Comparison of ENCODE assay signal across 7 mouse cellular contexts in genomic region chr10:111226508-111226907, GRCm38 (mm10).
DNase-seq lines count a peak whose midpoint lies in the region; ATAC-seq and TF ChIP-seq lines count a peak whose summit lies in the region.

No protein-coding gene starts in this region.

- WGBS in kidney, adult 2 months, result 15% methylated on average over 3 of the region's 3 CpGs
- WGBS in limb, embryonic 11.5 days, result 33% methylated on average over 3 of the region's 3 CpGs
- WGBS in midbrain, postnatal 0 days, result 19% methylated on average over 3 of the region's 3 CpGs
- 28% methylated on average over 3 of the region's 3 CpGs for WGBS in spleen, adult 2 months

- no peak overlapping the region for H3K4me2 ChIP-seq in limb, embryonic 11.5 days (ENCODE audit: low read depth, severe bottlenecking)
- no peak overlapping the region for H3K4me2 ChIP-seq in midbrain, postnatal 0 days (ENCODE audit: low read depth, low read length, poor library complexity, severe bottlenecking)

- no peaks in the 10 kb centered on the region; the same call in 1 of the 2 replicates for H3K36me3 ChIP-seq in kidney, adult 2 months (ENCODE audit: control insufficient read depth, insufficient read depth, low read length)
- no peaks in the 10 kb centered on the region for H3K36me3 ChIP-seq in limb, embryonic 11.5 days (ENCODE audit: control insufficient read depth, insufficient read depth, low read length)
- H3K36me3 ChIP-seq in midbrain, postnatal 0 days (ENCODE audit: insufficient read depth, low read length), result no peaks in the 10 kb centered on the region
- no peaks in the 10 kb centered on the region for H3K36me3 ChIP-seq in spleen, adult 2 months (ENCODE audit: control insufficient read depth, insufficient read depth, low read length)

- TF ChIP-seq POLR2A in kidney, adult 2 months (IDR thresholded peaks at IDR 0.05; ENCODE audit: low read depth, low read length), result no peak
- no peak for TF ChIP-seq POLR2A in spleen, adult 2 months (IDR thresholded peaks at IDR 0.05; ENCODE audit: low read depth, low read length)

- TF ChIP-seq CTCF in kidney, adult 2 months (conservative IDR thresholded peaks at IDR 0.05; ENCODE audit: insufficient read depth, insufficient read length, low read depth, low read length), result peak; percentile 96
- peak; percentile 88 for TF ChIP-seq CTCF in midbrain, postnatal 0 days (IDR thresholded peaks at IDR 0.05)
- TF ChIP-seq CTCF in spleen, adult 2 months (IDR thresholded peaks at IDR 0.05; ENCODE audit: extremely low read depth, insufficient read depth, insufficient read length, insufficient replicate concordance), result peak; percentile 66; the same call in 1 of the 2 replicates

- ATAC-seq in limb, embryonic 11.5 days (ENCODE audit: insufficient number of reproducible peaks, low FRiP score, low TSS enrichment, low read depth), result no peak
- 0 out of 2 replicates have a peak, but pooled peaks have one; percentile 38 for ATAC-seq in midbrain, postnatal 0 days (ENCODE audit: low FRiP score)

- H3K9me3 ChIP-seq in limb, embryonic 11.5 days (ENCODE audit: control insufficient read depth, low read length), result no peaks in the 10 kb centered on the region
- no peaks in the 10 kb centered on the region for H3K9me3 ChIP-seq in midbrain, postnatal 0 days (ENCODE audit: low read length)

- H3K27ac ChIP-seq in kidney, adult 2 months (ENCODE audit: insufficient read depth, low read depth, low read length), result no peak overlapping the region
- no peak overlapping the region for H3K27ac ChIP-seq in limb, embryonic 11.5 days (replicated peaks; ENCODE audit: low read depth, low read length)
- H3K27ac ChIP-seq in midbrain, postnatal 0 days (ENCODE audit: low read depth, low read length), result no peak overlapping the region
- H3K27ac ChIP-seq in spleen, adult 2 months (ENCODE audit: insufficient read depth, low read length), result no peak overlapping the region

- no peak overlapping the region for H3K9ac ChIP-seq in limb, embryonic 11.5 days (ENCODE audit: low read length)
- H3K9ac ChIP-seq in midbrain, postnatal 0 days (replicated peaks; ENCODE audit: low read length, poor library complexity, severe bottlenecking), result no peak overlapping the region

- no peaks in the 10 kb centered on the region for H3K27me3 ChIP-seq in kidney, adult 2 months (replicated peaks; ENCODE audit: control insufficient read depth, insufficient read depth, low read length)
- no peaks in the 10 kb centered on the region for H3K27me3 ChIP-seq in limb, embryonic 11.5 days (ENCODE audit: control insufficient read depth, insufficient read depth, low read length)
- H3K27me3 ChIP-seq in midbrain, postnatal 0 days (ENCODE audit: insufficient read depth, low read length), result no peaks in the 10 kb centered on the region
- H3K27me3 ChIP-seq in spleen, adult 2 months (ENCODE audit: control insufficient read depth, insufficient read depth, low read length), result no peaks in the 10 kb centered on the region

- H3K4me3 ChIP-seq in kidney, adult 2 months (ENCODE audit: insufficient read depth, low read depth, low read length), result no peak overlapping the region
- no peak overlapping the region for H3K4me3 ChIP-seq in limb, embryonic 11.5 days (ENCODE audit: low read depth, low read length)
- H3K4me3 ChIP-seq in midbrain, postnatal 0 days (ENCODE audit: low read depth, low read length), result no peak overlapping the region
- H3K4me3 ChIP-seq in spleen, adult 2 months (ENCODE audit: extremely low read depth, insufficient read depth, insufficient read length), result no peak overlapping the region

- peaks cover 11% of the 10 kb centered on the region; the same call in 1 of the 2 replicates for H3K4me1 ChIP-seq in kidney, adult 2 months (ENCODE audit: control insufficient read depth, insufficient read depth, low read length)
- no peaks in the 10 kb centered on the region for H3K4me1 ChIP-seq in limb, embryonic 11.5 days (ENCODE audit: control insufficient read depth, insufficient read depth, low read length)
- peaks cover 8% of the 10 kb centered on the region; the same call in 1 of the 2 replicates for H3K4me1 ChIP-seq in midbrain, postnatal 0 days (ENCODE audit: insufficient read depth, low read length)
- peaks cover 6% of the 10 kb centered on the region; the same call in 1 of the 2 replicates for H3K4me1 ChIP-seq in spleen, adult 2 months (ENCODE audit: control insufficient read depth, insufficient read depth, insufficient read length)

- intact Hi-C loops in gastrocnemius, postnatal 36 days (cut with DNase I), result loop anchor here (10.0 kb wide), 2 partner anchors 112 to 728 kb away; no protein-coding TSS in a partner anchor

- DNase-seq in adrenal gland, adult 2 months, result peak; percentile 92
- peak; percentile 91 for DNase-seq in embryo, embryonic 10.5 days (ENCODE audit: low spot score)
- peak; percentile 84 for DNase-seq in gastrocnemius, postnatal 36 days
- DNase-seq in kidney, adult 2 months, result peak; percentile 90
- DNase-seq in limb, embryonic 11.5 days (ENCODE audit: low spot score), result peak; percentile 97
- peak; percentile 88 for DNase-seq in midbrain, postnatal 0 days (ENCODE audit: low spot score)
- DNase-seq in spleen, adult 2 months (ENCODE audit: low read depth in 1 of 2, low spot score in 2 of 2), result peak; percentile 53 to 84
